Mouse (Mus musculus): ENCODE results near the gene 1700003E16Rik. TPM values are rescaled to one million over a fixed set of nuclear protein-coding genes. Genes with fewer than 3 reads are reported as not detected.
A peak's percentile ranks its signal among the peaks of the same experiment; 100 is the strongest.

1700003E16Rik gene
- polyA plus RNA-seq, 1 experiment: 8.1 TPM

- H3K4me1 ChIP-seq (ENCODE audit: control insufficient read depth, insufficient read depth, low read length): no peaks in the 10 kb centered on the region
- H3K4me3 ChIP-seq (replicated peaks; ENCODE audit: insufficient read depth, low read depth, low read length): no peak overlapping the region
- no peak overlapping the region for H3K27ac ChIP-seq (ENCODE audit: insufficient read depth, low read length)
- 31% methylated on average over 8 of the region's 8 CpGs for WGBS
- DNase-seq: no peak
- no peaks in the 10 kb centered on the region; the same call in 1 of the 2 replicates for H3K27me3 ChIP-seq (ENCODE audit: control insufficient read depth, insufficient read depth, low read length)
- no peak for TF ChIP-seq POLR2A (IDR thresholded peaks at IDR 0.05; ENCODE audit: borderline replicate concordance, insufficient read depth, low read length)
- TF ChIP-seq CTCF (IDR thresholded peaks at IDR 0.05; ENCODE audit: borderline replicate concordance, insufficient read depth, low read depth, low read length): no peak
These were observed 16.2 kb upstream of the 1700003E16Rik start for GRCm38 (mm10) chr6:83140044-83140443.

GRCm38 (mm10) chr6:83141636-83142035, 14.6 kb upstream of the 1700003E16Rik start:
- no peaks in the 10 kb centered on the region for H3K4me1 ChIP-seq (ENCODE audit: control insufficient read depth, insufficient read depth, low read length)
- whole genome bisulfite sequencing: 38% methylated on average over 4 of the region's 4 CpGs
- TF ChIP-seq POLR2A (IDR thresholded peaks at IDR 0.05; ENCODE audit: borderline replicate concordance, insufficient read depth, low read length) (no peak), CTCF (IDR thresholded peaks at IDR 0.05; ENCODE audit: borderline replicate concordance, insufficient read depth, low read depth, low read length) (no peak)
- no peaks in the 10 kb centered on the region; the same call in 1 of the 2 replicates for H3K27me3 ChIP-seq (ENCODE audit: control insufficient read depth, insufficient read depth, low read length)
- DNase-seq: no peak
- H3K4me3 ChIP-seq (replicated peaks; ENCODE audit: insufficient read depth, low read depth, low read length): no peak overlapping the region
- H3K27ac ChIP-seq (ENCODE audit: insufficient read depth, low read length): no peak overlapping the region

GRCm38 (mm10) chr6:83142211-83142731, 13.9 kb upstream of the 1700003E16Rik start:
- TF ChIP-seq POLR2A (IDR thresholded peaks at IDR 0.05; ENCODE audit: borderline replicate concordance, insufficient read depth, low read length) (no peak), CTCF (IDR thresholded peaks at IDR 0.05; ENCODE audit: borderline replicate concordance, insufficient read depth, low read depth, low read length) (no peak)
- Histone ChIP-seq H3K27ac (ENCODE audit: insufficient read depth, low read length) (no peak overlapping the region), H3K27me3 (ENCODE audit: control insufficient read depth, insufficient read depth, low read length) (no peaks in the 10 kb centered on the region), H3K4me3 (replicated peaks; ENCODE audit: insufficient read depth, low read depth, low read length) (peak overlapping the region; percentile 28), H3K4me1 (ENCODE audit: control insufficient read depth, insufficient read depth, low read length) (no peaks in the 10 kb centered on the region)
- 6% methylated on average over 41 of the region's 41 CpGs for WGBS
- peak in 1 of 2 experiments; percentile 48 for DNase-seq

- no peaks in the 10 kb centered on the region for H3K27me3 ChIP-seq (ENCODE audit: control insufficient read depth, insufficient read depth, low read length)
- H3K4me1 ChIP-seq (ENCODE audit: control insufficient read depth, insufficient read depth, low read length): no peaks in the 10 kb centered on the region
- DNase-seq: no peak
- no peak overlapping the region for H3K4me3 ChIP-seq (replicated peaks; ENCODE audit: insufficient read depth, low read depth, low read length)
- no peak overlapping the region for H3K27ac ChIP-seq (ENCODE audit: insufficient read depth, low read length)
- WGBS: 65% methylated on average over 11 of the region's 11 CpGs
- TF ChIP-seq POLR2A (IDR thresholded peaks at IDR 0.05; ENCODE audit: borderline replicate concordance, insufficient read depth, low read length) (no peak), CTCF (IDR thresholded peaks at IDR 0.05; ENCODE audit: borderline replicate concordance, insufficient read depth, low read depth, low read length) (no peak)
These were observed 13.3 kb upstream of the 1700003E16Rik start for GRCm38 (mm10) chr6:83142886-83143285.

GRCm38 (mm10) chr6:83145209-83145608, 11.0 kb upstream of the 1700003E16Rik start:
- no peak overlapping the region for H3K27ac ChIP-seq (ENCODE audit: insufficient read depth, low read length)
- DNase-seq: no peak
- no peak for TF ChIP-seq CTCF (IDR thresholded peaks at IDR 0.05; ENCODE audit: borderline replicate concordance, insufficient read depth, low read depth, low read length)
- no peak for TF ChIP-seq POLR2A (IDR thresholded peaks at IDR 0.05; ENCODE audit: borderline replicate concordance, insufficient read depth, low read length)

GRCm38 (mm10) chr6:83145805-83146204, 10.4 kb upstream of the 1700003E16Rik start:
- DNase-seq: no peak
- WGBS: 74% methylated on average over 9 of the region's 9 CpGs
- Histone ChIP-seq H3K27ac (ENCODE audit: insufficient read depth, low read length) (no peak overlapping the region), H3K4me1 (ENCODE audit: control insufficient read depth, insufficient read depth, low read length) (no peaks in the 10 kb centered on the region), H3K27me3 (ENCODE audit: control insufficient read depth, insufficient read depth, low read length) (no peaks in the 10 kb centered on the region), H3K4me3 (replicated peaks; ENCODE audit: insufficient read depth, low read depth, low read length) (no peak overlapping the region)
- TF ChIP-seq POLR2A (IDR thresholded peaks at IDR 0.05; ENCODE audit: borderline replicate concordance, insufficient read depth, low read length): no peak
- TF ChIP-seq CTCF (IDR thresholded peaks at IDR 0.05; ENCODE audit: borderline replicate concordance, insufficient read depth, low read depth, low read length): no peak

More at GRCm38 (mm10) chr6:83145209-83145608, 11.0 kb upstream of the 1700003E16Rik start:
- WGBS: 71% methylated on average over 2 of the region's 2 CpGs
- Histone ChIP-seq H3K27me3 (ENCODE audit: control insufficient read depth, insufficient read depth, low read length) (no peaks in the 10 kb centered on the region), H3K4me3 (replicated peaks; ENCODE audit: insufficient read depth, low read depth, low read length) (no peak overlapping the region), H3K4me1 (ENCODE audit: control insufficient read depth, insufficient read depth, low read length) (no peaks in the 10 kb centered on the region)

- Histone ChIP-seq H3K27me3 (ENCODE audit: control insufficient read depth, insufficient read depth, low read length) (no peaks in the 10 kb centered on the region), H3K4me3 (replicated peaks; ENCODE audit: insufficient read depth, low read depth, low read length) (no peak overlapping the region), H3K27ac (ENCODE audit: insufficient read depth, low read length) (no peak overlapping the region), H3K4me1 (ENCODE audit: control insufficient read depth, insufficient read depth, low read length) (no peaks in the 10 kb centered on the region)
- TF ChIP-seq CTCF (IDR thresholded peaks at IDR 0.05; ENCODE audit: borderline replicate concordance, insufficient read depth, low read depth, low read length): no peak
- TF ChIP-seq POLR2A (IDR thresholded peaks at IDR 0.05; ENCODE audit: borderline replicate concordance, insufficient read depth, low read length): no peak
- WGBS: 55% methylated on average over 7 of the region's 7 CpGs
- no peak for DNase-seq
These were observed 8.9 kb upstream of the 1700003E16Rik start for GRCm38 (mm10) chr6:83147280-83147679.

- 24% methylated on average over 8 of the region's 8 CpGs for WGBS
- TF ChIP-seq POLR2A (IDR thresholded peaks at IDR 0.05; ENCODE audit: borderline replicate concordance, insufficient read depth, low read length) (no peak), CTCF (IDR thresholded peaks at IDR 0.05; ENCODE audit: borderline replicate concordance, insufficient read depth, low read depth, low read length) (no peak)
- no peak for DNase-seq
- no peak overlapping the region for H3K4me3 ChIP-seq (replicated peaks; ENCODE audit: insufficient read depth, low read depth, low read length)
- no peaks in the 10 kb centered on the region for H3K4me1 ChIP-seq (ENCODE audit: control insufficient read depth, insufficient read depth, low read length)
- H3K27me3 ChIP-seq (ENCODE audit: control insufficient read depth, insufficient read depth, low read length): no peaks in the 10 kb centered on the region
- H3K27ac ChIP-seq (ENCODE audit: insufficient read depth, low read length): no peak overlapping the region
These were observed 4.5 kb upstream of the 1700003E16Rik start for GRCm38 (mm10) chr6:83151721-83152120.
